Mouse (Mus musculus) heart, postnatal 36 days (tissue): Measurements from ENCODE around the gene Wdr12. TPM values are rescaled to one million over a fixed set of nuclear protein-coding genes. Genes with fewer than 3 reads are reported as not detected.
"Not testable (repeated sequence)": the region's sequence is repeated elsewhere in the genome, so short reads cannot be mapped to it uniquely, and the experiment has no call there.

Experiments used
- DNase-seq, 2 experiments: peaks; one replicate each; pipeline ENCODE4 v3.0.0; 2021 to 2022
- intact Hi-C: fragments of 180-260 bp; cut with DNase I; formaldehyde crosslinking; loops from one replicate; pipeline ENCODE4 v1.15.1; 2025
- total RNA-seq, 2 experiments: library from RNA; stranded (reverse); gene quantifications; 2 replicates each; pipeline ENCODE4 v1.2.3; 2021

The Wdr12 gene
- total RNA-seq, result 10 to 100 TPM; 10.6 to 12.1 TPM

DNA sequence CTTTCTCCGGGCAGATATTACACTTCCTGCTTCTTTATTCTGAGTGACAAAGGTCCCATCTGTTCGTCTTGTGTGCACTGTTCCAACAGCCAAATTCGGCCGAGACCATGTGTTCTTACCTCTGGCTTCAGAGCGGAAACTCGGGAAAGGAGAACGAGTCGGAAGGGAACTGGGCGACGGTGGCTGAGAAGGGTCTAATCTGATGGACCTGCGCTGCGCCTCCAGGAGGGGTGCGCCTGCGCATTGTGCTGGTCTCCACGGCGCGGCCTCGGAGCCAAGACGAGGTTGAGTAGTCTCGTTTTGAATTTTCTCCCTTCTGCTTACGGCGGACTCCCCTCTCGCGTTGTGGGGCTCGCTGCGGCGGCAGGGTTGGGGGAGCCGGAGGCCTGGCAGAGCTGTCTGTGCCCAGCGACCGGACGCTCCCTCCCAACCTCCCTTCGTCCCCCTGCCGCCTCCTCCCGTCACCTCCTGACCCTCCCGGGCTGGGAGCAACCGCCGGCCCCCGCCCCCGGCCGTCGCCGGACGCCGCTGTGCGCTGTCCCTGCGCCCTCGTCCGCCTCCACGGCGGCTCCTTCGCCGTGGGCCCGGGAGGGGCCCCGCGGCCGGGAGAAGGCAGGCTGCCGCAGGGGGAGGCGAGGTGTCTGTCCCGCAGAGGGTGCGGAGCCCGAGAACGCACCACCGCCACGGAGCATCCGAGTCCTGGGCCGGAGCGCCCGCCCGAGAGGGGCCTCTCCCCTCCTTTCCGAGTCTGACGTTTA is at the start of gene Wdr12, which contains the start of gene Carf:
Gene Wdr12 (minus strand): TSS at position 622 of the 758 bp plus-strand sequence.
Gene Carf (plus strand): TSS at position 224 of the 758 bp plus-strand sequence.
- intact Hi-C loops, result loop anchor here (5.0 kb wide), 2 partner anchors 84 to 216 kb away; partner anchors contain the start of gene Nbeal1
- peak; percentile 96 to 97 for DNase-seq

DNA sequence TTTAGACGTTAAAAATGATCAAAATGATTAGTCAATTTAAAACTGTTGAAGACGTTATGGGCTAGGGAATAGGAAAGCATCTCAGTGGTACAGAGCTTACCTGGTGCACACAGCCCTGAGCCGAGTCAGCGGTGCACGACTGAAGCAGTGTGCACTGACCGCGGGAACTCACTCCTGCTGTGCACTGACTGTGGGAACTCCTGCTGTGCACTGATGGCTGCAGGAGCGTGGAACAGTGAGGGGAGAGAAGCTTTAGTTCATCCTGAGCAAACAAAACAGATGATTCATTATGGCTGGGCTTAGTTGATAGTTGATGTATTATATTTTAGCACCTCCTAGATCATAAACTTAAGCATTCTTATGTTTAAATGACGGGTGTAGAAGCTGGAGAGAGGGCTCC is 38.9 kb upstream of the Wdr12 start:
- intact Hi-C loops, result no loop called here
- DNase-seq, result no peak

DNA sequence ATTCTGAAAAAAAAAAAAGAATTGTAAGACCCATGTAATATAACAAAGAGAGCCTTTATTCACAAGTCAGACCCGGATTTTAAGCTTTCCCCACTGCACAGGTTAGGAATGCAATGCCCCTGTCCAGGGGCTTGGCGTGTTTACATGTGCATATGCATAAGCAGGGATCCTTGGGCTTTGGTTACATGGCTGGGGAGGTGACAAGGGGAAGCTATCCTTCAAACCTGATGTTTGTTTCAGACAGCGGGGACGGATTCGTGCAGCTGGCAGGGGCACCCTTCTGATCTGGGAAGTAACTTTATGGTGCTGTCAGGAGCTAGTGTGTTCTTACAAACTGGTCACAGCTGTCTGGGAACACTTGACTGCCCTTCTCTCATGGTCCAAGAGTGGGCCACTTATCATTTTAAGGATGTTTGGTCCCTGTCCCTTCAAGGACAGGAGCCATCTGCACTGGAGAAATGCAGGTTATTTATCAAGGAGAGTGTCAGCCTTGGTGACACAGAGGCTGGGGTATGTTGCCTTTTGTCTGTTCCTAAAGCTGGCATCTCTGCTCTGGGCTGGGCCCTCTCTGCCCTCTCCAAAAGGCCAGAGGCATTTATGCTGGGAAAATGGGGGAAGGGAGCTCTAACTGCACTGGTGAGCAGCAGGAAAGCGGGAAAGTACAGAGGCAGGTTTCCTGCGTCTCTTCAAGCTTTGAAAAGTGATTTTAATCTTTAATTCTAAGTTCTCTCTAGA is 19.4 kb upstream of the Wdr12 start:
- no peak for DNase-seq
- intact Hi-C loops, result no loop called here

DNA sequence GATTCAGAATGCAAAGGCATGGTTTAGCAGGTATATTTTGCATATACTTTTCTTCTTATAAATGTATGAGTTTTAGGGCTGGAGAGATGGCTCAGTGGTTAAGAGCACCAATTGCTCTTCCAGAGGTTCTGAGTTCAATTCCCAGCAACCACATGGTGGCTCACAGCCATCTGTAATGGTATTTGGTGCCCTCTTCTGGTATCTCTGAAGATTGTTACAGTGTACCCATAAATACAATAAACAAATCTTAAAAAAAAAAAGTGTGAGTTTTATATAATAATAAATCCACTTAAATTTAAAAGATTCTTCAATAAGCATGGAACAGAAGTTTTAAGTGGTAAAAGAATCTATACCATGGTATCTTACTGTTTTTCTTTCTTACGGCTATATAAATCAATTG is 6.1 kb upstream of the Wdr12 start:
- DNase-seq, result no peak
- intact Hi-C loops, result no loop called here

DNA sequence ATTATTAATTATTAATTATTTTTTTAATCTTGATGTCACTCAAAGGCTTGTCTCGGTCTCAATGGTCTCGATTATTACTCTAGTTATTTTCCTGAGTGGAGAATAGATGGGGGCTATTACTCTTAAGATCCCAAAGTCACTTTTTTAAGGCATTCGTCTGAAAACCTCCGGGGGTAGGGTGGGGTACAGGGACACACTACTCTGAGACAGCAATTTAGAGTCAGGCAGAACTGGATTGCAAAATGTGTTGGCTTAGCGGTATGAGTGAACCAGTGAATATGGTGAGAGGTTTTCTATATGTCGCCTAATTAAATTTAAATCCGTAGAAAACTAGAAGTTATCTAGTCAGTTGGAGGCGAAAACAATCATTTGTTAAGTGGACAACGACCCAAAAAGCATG is 394 bp upstream of the Wdr12 start:
- intact Hi-C loops, result loop anchor here (5.0 kb wide), 2 partner anchors 83 to 217 kb away; partner anchors contain the start of gene Nbeal1
- DNase-seq, result peak in 1 of 2 experiments; percentile 7

DNA sequence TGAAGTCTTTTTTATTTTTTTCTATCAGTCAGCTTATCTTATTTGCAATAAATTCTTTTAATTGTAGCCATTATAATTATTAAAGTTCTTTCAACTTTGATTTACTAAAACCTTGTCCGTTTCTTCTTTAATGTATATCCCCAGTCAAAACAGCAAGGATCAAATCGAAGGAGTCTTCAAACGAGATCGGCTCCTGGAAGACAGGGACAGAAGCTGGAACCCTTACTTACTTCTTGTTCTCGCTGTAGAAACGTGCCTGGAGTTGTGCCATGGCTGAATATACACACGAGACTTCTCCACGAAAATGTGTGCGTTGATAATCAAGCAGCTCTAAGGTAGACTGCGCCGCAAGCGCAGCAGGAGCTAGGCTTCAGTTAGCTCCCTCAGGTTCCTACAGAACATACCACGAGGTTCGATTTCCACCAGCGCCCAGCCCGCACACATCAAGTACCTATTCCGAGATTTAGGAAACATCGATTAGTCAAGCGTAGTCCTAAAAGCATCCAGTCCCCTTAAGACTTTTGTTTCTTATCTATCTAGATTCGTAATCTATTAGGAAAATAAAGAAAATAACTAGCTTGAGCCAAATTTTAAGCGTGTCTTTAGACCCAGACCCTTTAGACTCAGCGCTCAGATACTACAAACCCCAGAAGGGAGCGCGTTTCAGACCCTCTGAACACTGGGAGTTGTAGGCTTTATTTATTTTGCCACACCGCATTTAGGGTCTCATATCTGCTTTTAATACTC is 995 bp downstream of the Wdr12 start:
- intact Hi-C loops, result loop anchor here (5.0 kb wide), 2 partner anchors 85 to 215 kb away; partner anchors contain the start of gene Nbeal1
- DNase-seq, result peak; percentile 44 to 57

DNA sequence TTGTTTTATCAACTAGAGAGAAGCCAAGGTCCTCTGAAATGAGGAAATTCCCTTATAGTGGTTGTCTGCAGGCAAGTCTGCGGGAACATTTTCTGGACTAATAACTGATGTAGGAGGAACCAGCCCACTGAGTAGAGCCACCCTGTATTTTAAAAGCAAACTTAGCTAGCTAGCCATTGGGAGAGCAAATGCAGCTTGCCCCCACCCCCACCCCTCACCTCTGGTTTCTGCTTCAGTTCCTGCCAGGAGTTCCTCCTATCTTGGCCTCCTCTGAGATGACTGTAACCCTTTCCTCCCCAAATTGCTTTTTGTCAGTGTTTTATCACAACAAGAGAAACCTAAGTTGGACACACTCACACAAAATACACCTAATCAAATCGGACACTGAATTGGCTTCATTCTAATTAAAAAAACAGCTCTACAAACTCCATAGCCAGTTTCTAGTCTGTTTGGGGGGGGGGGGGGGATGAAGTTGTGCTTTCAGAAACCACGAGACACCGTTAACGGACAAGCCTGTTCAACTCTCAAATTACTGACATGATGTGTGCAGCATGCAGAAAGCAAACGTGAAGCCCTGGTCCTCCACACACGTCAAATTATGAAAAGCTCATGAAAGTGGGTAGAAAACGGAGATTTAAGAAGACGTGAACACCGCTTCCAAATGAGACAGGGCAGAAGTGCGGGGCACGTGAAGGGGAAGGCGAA is 1.7 kb downstream of the Wdr12 start:
- intact Hi-C loops, result loop anchor here (5.0 kb wide), 2 partner anchors 86 to 214 kb away; partner anchors contain the start of gene Nbeal1
- DNase-seq, result no peak

DNA sequence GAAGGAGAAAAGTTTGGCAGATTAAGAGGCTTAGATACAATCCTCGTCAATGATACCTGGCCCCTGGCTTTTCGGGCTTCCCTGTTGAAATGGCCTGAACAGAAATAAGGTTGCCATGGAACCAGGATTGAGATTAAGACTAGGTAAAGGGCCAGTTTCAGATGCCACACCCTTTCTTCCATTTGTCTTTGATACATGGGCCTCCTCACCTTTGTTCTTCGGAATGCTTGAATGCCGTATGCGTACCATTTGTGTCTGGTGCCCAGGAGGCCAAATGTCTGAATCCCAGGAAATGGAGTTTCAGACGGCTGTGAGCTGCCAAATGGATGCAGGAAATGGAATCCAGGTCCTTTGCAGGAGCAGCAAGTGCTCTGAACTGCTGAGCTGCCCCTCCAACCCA is 22.0 kb downstream of the Wdr12 start:
- intact Hi-C loops, result no loop called here
- no peak for DNase-seq

DNA sequence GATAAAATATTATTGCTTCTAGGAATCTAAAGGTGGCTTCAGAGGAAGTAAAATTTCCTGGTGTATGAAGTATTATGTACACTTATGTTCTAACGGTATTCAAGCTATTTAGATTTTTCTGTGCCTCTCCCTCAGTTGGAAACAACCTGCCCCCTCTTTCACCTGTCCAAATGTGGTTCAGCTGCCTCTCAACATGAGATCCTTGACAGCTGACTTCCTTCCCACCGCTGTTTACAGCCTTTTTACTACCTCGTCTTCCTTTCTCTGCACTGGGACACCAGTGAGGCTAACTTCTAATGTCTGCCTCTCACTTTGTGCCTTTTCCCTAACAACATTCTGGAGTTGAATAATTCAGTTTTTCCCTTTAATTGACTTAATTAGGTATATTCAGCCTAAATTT is 22.9 kb downstream of the Wdr12 start:
- intact Hi-C loops, result no loop called here
- no peak for DNase-seq

DNA sequence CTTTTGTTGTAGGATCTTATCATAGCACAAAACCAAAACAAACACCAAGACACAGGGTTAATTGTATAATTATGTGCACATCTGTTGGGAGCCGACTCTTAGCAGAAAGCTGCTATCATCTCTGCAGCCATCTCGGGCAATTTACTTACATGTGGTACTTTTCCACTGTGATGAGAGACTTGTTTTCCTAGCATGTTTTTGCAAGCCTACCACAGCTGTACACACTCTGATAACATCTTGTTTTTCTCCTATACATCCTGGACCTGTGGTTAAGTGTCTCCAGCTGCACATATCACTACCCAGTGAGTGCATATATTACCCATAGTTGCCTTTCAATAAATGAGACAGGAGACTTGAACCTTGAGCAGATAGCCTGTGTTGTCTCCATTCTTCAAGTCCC is 23.5 kb downstream of the Wdr12 start:
- intact Hi-C loops, result no loop called here
- no peak for DNase-seq

DNA sequence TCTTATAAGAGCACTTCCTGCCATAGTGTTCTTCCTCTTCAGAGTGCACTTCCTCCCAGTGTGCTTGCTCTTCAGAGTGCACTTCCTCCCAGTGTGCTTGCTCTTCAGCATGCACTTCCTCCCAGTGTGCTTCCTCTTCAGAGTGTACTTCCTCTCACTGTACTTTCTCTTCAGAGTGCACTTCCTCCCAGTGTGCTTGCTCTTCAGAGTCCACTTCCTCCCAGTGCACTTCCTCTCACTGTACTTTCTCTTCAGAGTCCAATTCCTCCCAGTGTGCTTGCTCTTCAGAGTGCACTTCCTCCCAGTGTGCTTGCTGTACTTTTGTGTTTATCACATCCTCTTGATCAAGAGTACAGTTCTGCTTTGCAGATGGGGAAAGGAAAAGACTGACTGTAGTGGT is 27.7 kb downstream of the Wdr12 start:
- DNase-seq, intact Hi-C loops: not testable (repeated sequence)

DNA sequence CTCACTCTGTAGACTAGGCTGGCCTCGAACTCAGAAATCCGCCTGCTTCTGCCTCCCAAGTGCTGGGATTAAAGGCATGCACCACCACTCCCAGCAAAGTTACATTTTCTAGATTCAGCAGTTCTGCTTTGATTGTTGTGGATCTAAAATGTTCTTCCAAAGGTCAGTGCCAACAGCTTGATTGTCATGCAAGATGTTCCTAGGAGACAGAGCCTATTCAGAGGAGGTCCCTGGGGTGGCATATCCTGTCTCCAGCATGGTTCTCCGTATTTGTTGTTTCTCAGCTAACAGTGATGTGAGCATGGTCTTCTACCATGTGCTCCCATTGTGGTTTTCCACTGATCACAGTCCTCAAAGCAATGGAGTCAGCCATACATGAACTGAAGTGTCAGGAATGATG is 42.1 kb downstream of the Wdr12 start:
- no peak for DNase-seq
- intact Hi-C loops, result no loop called here

DNA sequence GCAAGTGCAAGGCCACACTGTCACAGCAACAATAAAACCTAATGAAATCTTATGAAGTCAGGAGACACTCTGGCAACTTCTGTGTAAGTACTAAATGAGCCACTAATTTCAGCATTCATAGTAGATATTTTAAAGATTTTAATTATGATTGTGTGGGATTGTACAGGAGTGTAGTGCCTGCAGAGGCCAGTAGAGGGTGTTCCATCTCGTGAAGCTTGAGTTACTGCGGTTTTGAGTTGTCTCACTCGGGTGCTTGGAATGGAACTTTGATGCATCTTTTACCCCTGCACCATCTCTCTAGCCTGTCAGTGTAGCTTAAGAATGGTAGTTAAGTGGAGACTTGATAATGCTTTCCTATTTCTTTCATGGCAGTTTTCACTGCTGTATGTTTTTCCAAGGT is 43.8 kb downstream of the Wdr12 start:
- no peak for DNase-seq
- intact Hi-C loops, result no loop called here

DNA sequence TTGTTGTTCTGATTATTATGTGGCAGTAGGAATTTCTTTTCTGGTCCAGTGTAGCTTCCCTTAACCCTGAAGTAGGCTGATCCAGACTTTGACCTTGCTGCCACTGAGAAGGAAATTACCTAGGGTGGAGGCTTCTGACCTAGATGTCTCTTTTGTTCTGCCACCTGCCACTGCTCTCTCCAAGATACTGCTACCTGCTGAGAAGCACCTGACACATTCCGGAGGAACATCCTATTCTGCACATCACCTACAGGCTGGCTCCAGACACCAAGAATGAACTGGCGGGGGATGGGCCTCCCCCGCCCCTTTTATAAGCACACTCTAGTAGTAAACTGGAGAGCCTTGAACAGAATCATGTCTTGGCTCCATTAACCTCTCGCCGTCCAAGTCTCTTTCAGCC is 51.0 kb downstream of the Wdr12 start:
- DNase-seq, intact Hi-C loops: not testable (repeated sequence)

DNA sequence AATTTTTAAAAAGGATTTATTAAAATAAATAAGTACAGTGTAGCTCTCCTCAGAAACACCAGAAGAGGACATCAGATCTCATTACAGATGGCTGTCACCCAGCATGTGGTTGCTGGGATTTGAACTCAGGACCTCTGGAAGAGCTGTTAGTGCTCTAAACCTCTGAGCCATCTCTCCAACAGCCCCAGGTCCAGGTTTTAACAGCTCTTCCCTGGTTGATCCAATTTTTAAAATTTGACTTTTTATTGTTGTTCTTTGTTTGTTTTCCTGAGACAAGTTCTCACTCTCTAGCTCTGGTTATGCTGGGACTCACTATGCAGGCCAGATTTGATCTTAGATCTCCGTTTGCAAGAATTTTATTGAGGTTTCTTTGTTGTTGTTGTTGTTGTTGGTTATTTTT is 53.9 kb downstream of the Wdr12 start:
- intact Hi-C loops, result no loop called here
- DNase-seq, result no peak

DNA sequence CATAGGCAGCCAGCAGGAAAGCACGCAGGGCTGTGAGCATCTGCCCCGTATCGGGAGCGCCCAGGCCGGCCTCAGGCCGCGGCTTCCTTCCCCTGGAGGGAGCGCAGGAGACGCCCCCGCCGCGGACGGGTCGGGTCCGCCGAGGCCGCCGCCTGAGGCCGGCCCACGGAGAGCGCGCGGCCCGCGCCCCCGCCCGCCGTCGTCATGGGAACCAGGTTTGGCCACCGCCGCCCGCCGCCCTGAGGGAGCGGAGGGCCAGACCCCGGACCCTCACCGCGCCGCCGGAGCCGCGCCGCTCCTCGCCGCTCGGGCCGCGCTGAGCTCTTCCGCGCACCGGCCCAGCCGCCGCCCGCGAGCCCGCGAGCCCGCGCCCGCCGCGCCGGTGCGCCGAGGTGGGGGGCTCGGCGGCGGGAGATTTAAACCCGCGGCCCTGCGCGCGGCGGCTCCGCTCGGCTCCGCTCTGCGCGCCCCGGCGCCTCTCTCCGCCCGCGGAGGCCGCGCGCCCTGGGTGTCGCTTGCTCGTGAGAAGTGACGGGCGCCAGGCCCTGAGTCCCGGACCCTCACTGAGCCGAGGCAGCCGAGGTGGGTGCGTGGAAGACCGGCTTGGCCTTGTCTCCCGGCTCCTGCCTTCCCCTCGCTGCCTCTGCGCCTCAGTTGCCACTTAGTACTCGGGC is 55.5 kb downstream of the Wdr12 start, which contains the start of gene Ica1l:
Gene Ica1l (minus strand): TSS at position 389 of the 674 bp plus-strand sequence.
- intact Hi-C loops, result no loop called here
- DNase-seq, result peak; percentile 50 to 51

DNA sequence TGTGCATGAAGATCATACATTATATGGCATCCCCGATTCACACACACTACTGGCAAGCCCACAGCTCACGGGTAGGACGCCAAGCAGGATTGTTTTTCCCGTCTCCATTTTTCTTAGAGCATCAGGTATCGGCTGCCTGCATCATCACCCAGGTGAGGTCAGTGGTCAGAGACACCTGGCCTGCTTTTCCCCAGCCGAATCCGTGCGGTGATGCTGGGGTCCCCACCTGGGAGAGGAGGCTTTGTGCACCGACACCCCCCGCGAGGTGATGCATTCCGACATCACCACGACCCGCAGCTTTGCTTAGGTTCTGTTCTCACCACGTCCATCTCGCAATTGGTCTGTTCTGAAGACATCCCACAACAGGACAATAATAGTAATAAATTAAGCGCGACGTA is 56.0 kb downstream of the Wdr12 start:
- intact Hi-C loops, result no loop called here
- DNase-seq, result peak; percentile 3 to 6

DNA sequence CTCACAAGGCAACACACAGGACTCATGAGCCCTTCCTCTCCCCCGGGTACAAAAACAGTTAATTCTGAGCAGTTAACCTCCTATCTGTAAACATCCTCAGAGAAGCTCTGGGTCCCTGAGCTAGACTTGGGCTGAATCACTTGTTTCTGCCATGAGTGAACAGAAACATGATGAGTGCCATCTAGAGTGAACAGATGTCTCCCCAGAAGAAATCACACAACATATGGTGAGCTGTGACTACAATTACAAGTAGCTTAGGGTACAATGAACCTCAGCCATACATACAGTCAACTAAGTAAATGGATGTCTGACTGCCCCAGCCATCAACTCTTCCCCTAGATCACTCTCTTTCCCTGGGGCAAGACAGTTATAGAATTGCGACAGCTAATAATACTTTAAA is 63.4 kb downstream of the Wdr12 start:
- DNase-seq, result no peak

More for the DNA sequence above, 63.4 kb downstream of the Wdr12 start:
- intact Hi-C loops, result no loop called here
